Mouse (Mus musculus) lung, embryonic 14.5 days (tissue): ENCODE data around the gene Rpgrip1l. TPM values are rescaled to one million over a fixed set of nuclear protein-coding genes. Genes with fewer than 3 reads are reported as not detected.

Source experiments
- ATAC-seq: fragments of 200-750 bp; cut with Nextera tagmentation; 2 replicates; pipeline ENCODE4 v1.8.0; 2017; ENCODE audit warnings: mild to moderate bottlenecking, moderate TSS enrichment, moderate library complexity; ENCODE audit not compliant: insufficient read depth
- DNase-seq: peaks from one replicate; pipeline ENCODE4 v3.0.0-alpha.2; 2015
- H3K27ac ChIP-seq: fragments of 300-500 bp; sonication (generic); 2 replicates; pipeline ENCODE4 v1.5.1; 2014; ENCODE audit warnings: low read depth, mild to moderate bottlenecking, moderate library complexity
- H3K27me3 ChIP-seq: fragments of 300-500 bp; sonication (generic); 2 replicates; pipeline ENCODE4 v1.6.1; 2014; ENCODE audit warnings: low read length, control low read depth; ENCODE audit not compliant: insufficient read depth
- H3K36me3 ChIP-seq: fragments of 300-500 bp; sonication (generic); 2 replicates; pipeline ENCODE4 v1.6.1; 2014; ENCODE audit warnings: control low read depth; ENCODE audit not compliant: insufficient read depth
- H3K4me1 ChIP-seq: fragments of 300-500 bp; sonication (generic); 2 replicates; pipeline ENCODE4 v1.6.1; 2014; ENCODE audit warnings: antibody characterized with exemption, control low read depth; ENCODE audit not compliant: insufficient read depth
- H3K4me2 ChIP-seq: fragments of 300-500 bp; sonication (generic); 2 replicates; pipeline ENCODE4 v1.6.1; 2014; ENCODE audit warnings: mild to moderate bottlenecking
- H3K4me3 ChIP-seq: fragments of 300-500 bp; sonication (generic); 2 replicates; pipeline ENCODE4 v1.5.1; 2014; ENCODE audit warnings: low read depth, low read length
- H3K9ac ChIP-seq: fragments of 300-500 bp; sonication (generic); 2 replicates; pipeline ENCODE4 v1.6.1; 2014
- H3K9me3 ChIP-seq: fragments of 300-500 bp; sonication (generic); 2 replicates; pipeline ENCODE4 v1.6.1; 2016; ENCODE audit warnings: low read depth, low read length, control low read depth
- CTCF ChIP-seq: IDR thresholded peaks from 2 replicates; pipeline ENCODE4 v1.5.1; 2016; ENCODE audit warnings: antibody characterized with exemption, low read depth
- WGBS: fragments of 180-500 bp; shearing (Covaris S2); extraction: QIAGEN DNeasy Blood & Tissue Kit; methylation state at CpG from one replicate; pipeline ENCODE4 v1.1.7; 2014; 5-methylcytosine and 5-hydroxymethylcytosine counted together
- polyA plus RNA-seq: library from polyadenylated mRNA; unstranded; fragments of >200 nt; fragmentation: Nextera tagmentation; extraction: Ambion mirVana; gene quantifications from 2 replicates; pipeline ENCODE4 v1.2.1, GENCODE M21; 2014

Rpgrip1l gene
- polyA plus RNA-seq, 1 experiment from 2014 or later: 10.4 TPM

- no peaks in the 10 kb centered on the region for H3K36me3 ChIP-seq
- DNase-seq: no peak
- WGBS: 86% methylated on average over 5 of the region's 5 CpGs
Measured at GRCm38 (mm10) chr8:91295786-91296185, 17.3 kb downstream of the Rpgrip1l start.

GRCm38 (mm10) chr8:91290576-91290975 is 22.5 kb downstream of the Rpgrip1l start:
- 52% methylated on average over 4 of the region's 4 CpGs for WGBS
- Histone ChIP-seq H3K36me3 (peaks cover 4% of the 10 kb centered on the region; the same call in 1 of the 2 replicates), H3K9me3 (no peaks in the 10 kb centered on the region), H3K27ac (no peak overlapping the region), H3K4me3 (no peak overlapping the region), H3K9ac (no peak overlapping the region), H3K4me1 (no peaks in the 10 kb centered on the region; the same call in 1 of the 2 replicates), H3K27me3 (no peaks in the 10 kb centered on the region), H3K4me2 (no peak overlapping the region)
- peak; percentile 75 for ATAC-seq
- DNase-seq: peak; percentile 89
- TF ChIP-seq CTCF: no peak

More at GRCm38 (mm10) chr8:91295786-91296185, 17.3 kb downstream of the Rpgrip1l start:
- Histone ChIP-seq H3K4me2 (no peak overlapping the region), H3K27ac (no peak overlapping the region), H3K4me1 (no peaks in the 10 kb centered on the region), H3K4me3 (no peak overlapping the region), H3K27me3 (no peaks in the 10 kb centered on the region), H3K9me3 (no peaks in the 10 kb centered on the region), H3K9ac (no peak overlapping the region)
- ATAC-seq: no peak
- no peak for TF ChIP-seq CTCF

DNA sequence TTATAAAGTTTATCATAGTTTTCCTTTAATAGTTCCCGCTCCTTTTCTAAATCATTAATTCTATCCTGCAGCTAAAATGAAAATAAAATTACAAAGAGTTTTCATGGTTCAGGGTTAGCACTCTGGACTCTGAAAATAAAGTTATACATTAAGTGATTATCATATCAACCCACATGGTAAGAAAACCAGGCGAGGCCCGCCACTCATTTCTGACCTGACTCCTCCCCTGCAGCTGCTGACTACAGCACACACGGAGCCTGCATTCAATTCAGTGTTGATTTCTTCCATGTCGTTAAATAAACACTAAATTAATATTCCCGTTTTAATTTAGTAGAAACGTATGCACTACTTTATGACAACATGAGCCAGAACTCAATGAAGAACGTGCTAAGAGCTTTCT is 26.8 kb downstream of the Rpgrip1l start:
- ATAC-seq: no peak
- peaks cover 4% of the 10 kb centered on the region; the same call in 1 of the 2 replicates for H3K36me3 ChIP-seq

DNA sequence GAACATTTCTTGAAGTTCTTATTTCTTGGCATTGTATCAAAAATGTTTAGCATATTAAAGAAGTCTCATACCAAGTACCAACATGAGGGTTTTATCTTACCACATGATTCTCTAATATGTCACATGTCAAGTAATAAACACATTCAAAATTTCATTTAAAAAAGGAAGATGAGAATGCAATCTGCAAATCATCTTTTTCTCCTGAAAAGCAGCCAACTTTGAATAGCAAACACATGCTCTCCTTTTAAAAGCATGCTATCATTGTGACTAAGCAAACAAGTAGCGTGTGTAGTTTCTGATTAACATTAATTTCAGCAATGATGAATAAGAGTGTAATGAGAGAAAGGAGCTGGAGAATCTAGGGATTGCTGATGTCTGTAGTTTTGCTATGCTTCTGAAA is 29.2 kb downstream of the Rpgrip1l start:
- H3K9ac ChIP-seq: no peak overlapping the region

More for the DNA sequence above, 26.8 kb downstream of the Rpgrip1l start:
- no peak for TF ChIP-seq CTCF
- H3K4me3 ChIP-seq: no peak overlapping the region
- H3K27me3 ChIP-seq: no peaks in the 10 kb centered on the region
- no peak for DNase-seq
- H3K9me3 ChIP-seq: no peaks in the 10 kb centered on the region
- no peak overlapping the region for H3K9ac ChIP-seq
- no peak overlapping the region for H3K4me2 ChIP-seq
- 74% methylated on average over 8 of the region's 8 CpGs for WGBS
- H3K4me1 ChIP-seq: no peaks in the 10 kb centered on the region; the same call in 1 of the 2 replicates
- H3K27ac ChIP-seq: no peak overlapping the region

DNA sequence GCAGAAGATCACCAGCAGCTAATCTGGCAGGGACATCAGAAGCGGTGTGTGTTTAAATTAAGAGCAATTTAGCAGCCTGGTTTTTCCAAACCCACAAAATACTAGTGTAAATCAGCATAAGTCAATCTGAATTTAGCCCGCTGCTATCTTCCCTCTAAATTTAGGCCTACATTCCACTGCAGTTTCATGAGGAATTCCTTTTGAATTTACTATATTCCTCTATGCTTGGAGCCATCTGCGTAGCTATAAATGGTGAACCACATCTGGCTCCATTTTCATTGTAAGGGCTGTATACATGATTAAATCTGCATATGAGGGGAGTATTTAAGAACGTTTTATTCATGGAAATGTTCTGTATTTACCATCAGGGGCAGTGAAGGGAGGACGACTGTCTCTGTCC is 30.4 kb downstream of the Rpgrip1l start:
- peak; percentile 12 for DNase-seq
- no peak for ATAC-seq

More for the DNA sequence above, 29.2 kb downstream of the Rpgrip1l start:
- no peak overlapping the region for H3K27ac ChIP-seq
- no peaks in the 10 kb centered on the region for H3K27me3 ChIP-seq
- no peak for TF ChIP-seq CTCF
- peaks cover 4% of the 10 kb centered on the region; the same call in 1 of the 2 replicates for H3K36me3 ChIP-seq
- H3K4me1 ChIP-seq: no peaks in the 10 kb centered on the region; the same call in 1 of the 2 replicates
- H3K4me2 ChIP-seq: no peak overlapping the region
- ATAC-seq: no peak
- H3K4me3 ChIP-seq: no peak overlapping the region
- WGBS: 31% methylated on average over 1 of the region's 1 CpGs
- peak; percentile 53 for DNase-seq
- H3K9me3 ChIP-seq: no peaks in the 10 kb centered on the region

GRCm38 (mm10) chr8:91281545-91281944 is 31.5 kb downstream of the Rpgrip1l start:
- H3K9ac ChIP-seq: no peak overlapping the region
- no peaks in the 10 kb centered on the region for H3K27me3 ChIP-seq
- no peaks in the 10 kb centered on the region for H3K36me3 ChIP-seq
- DNase-seq (no peak), ATAC-seq (no peak)
- TF ChIP-seq CTCF: no peak
- no peaks in the 10 kb centered on the region for H3K4me1 ChIP-seq
- no peak overlapping the region for H3K4me3 ChIP-seq
- H3K27ac ChIP-seq: peak overlapping the region; percentile 43; the same call in 1 of the 2 replicates
- no peaks in the 10 kb centered on the region; the same call in 1 of the 2 replicates for H3K9me3 ChIP-seq
- no peak overlapping the region for H3K4me2 ChIP-seq
- WGBS: 77% methylated on average over 8 of the region's 8 CpGs

More for the DNA sequence above, 30.4 kb downstream of the Rpgrip1l start:
- WGBS: 68% methylated on average over 5 of the region's 5 CpGs
- no peak for TF ChIP-seq CTCF
- Histone ChIP-seq H3K4me1 (no peaks in the 10 kb centered on the region; the same call in 1 of the 2 replicates), H3K27me3 (no peaks in the 10 kb centered on the region), H3K4me3 (no peak overlapping the region), H3K27ac (no peak overlapping the region), H3K4me2 (no peak overlapping the region), H3K36me3 (peaks cover 4% of the 10 kb centered on the region; the same call in 1 of the 2 replicates), H3K9ac (no peak overlapping the region), H3K9me3 (no peaks in the 10 kb centered on the region)

GRCm38 (mm10) chr8:91280467-91281212 is 32.4 kb downstream of the Rpgrip1l start:
- DNase-seq: peak; percentile 72
- WGBS: 38% methylated on average over 11 of the region's 11 CpGs
- no peak for TF ChIP-seq CTCF

More at GRCm38 (mm10) chr8:91280467-91281212, 32.4 kb downstream of the Rpgrip1l start:
- no peaks in the 10 kb centered on the region; the same call in 1 of the 2 replicates for H3K9me3 ChIP-seq
- H3K4me2 ChIP-seq: 0 out of 2 replicates have a peak overlapping the region, but pooled peaks have one; percentile 7
- H3K9ac ChIP-seq: no peak overlapping the region
- no peaks in the 10 kb centered on the region for H3K27me3 ChIP-seq
- peak overlapping the region; percentile 43; the same call in 1 of the 2 replicates for H3K27ac ChIP-seq
- H3K36me3 ChIP-seq: no peaks in the 10 kb centered on the region
- no peak overlapping the region for H3K4me3 ChIP-seq
- ATAC-seq: peak; percentile 78
- no peaks in the 10 kb centered on the region for H3K4me1 ChIP-seq
